In the genomic region with DNA sequence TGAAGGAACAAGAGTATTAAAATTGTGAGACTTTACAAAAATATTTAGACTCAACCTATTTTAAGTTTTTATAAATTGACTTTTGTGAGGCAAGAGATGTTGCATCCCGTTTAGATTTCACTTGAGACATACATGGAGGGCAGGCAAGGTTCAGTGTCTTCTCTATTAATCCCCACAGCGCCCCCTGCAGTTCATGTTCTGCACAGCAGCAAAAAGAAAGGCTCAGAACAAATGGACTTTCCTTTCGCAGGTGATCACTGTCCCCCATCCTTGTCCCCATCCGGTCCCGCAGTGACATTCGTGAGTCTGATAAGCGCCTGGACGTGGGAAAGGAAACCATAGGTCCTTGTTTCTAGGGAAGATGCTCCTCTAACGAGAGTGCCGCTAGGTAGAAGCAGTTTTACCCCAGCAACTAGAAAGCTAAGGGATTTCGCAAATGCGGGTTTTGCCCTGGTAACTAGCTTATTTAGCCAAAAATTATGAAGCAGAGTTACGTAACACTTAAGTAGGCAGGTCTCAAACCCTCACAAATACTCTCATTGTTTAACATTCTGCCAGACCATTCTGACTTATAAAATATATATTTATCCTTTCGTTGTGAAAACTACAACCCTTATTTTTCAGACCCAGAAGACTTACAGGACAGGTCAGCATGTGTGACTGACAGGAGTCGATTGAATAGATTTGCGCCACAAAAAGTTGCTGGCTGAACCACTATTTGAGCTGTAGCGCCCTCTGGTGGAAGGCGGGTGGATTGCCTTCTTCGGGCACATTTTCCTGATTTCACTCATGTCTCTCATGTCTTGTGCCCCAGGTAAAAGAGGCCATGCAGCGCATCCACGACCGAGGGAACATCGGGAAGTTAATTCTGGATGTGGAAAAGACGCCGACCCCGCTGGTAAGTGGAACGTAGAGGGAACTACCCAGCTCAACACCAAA, we compare ENCODE assay signal across 8 mouse cellular contexts. TPM values are rescaled to one million over a fixed set of nuclear protein-coding genes. Genes with fewer than 3 reads are reported as not detected.
DNase-seq lines count a peak whose midpoint lies in the region; ATAC-seq and TF ChIP-seq lines count a peak whose summit lies in the region.

No protein-coding gene starts in this region.

- ATAC-seq in hindbrain, embryonic 14.5 days (ENCODE audit: low FRiP score) = no peak
- peak; percentile 89 for ATAC-seq in megakaryocyte progenitor cell, adult 5-6 weeks (replicated peaks; ENCODE audit: poor library complexity)

- H3K27me3 ChIP-seq in hindbrain, embryonic 14.5 days (ENCODE audit: control insufficient read depth, insufficient read depth, low read length) = no peaks in the 10 kb centered on the region

- no peak overlapping the region for H3K4me3 ChIP-seq in hindbrain, embryonic 14.5 days (replicated peaks; ENCODE audit: low read length)
- H3K4me3 ChIP-seq in left cerebral cortex, adult 2 months = peak overlapping the region; percentile 36

- H3K9ac ChIP-seq in hindbrain, embryonic 14.5 days = no peak overlapping the region

- 0 out of 2 replicates have a peak overlapping the region, but pooled peaks have one; percentile 28 for H3K27ac ChIP-seq in hindbrain, embryonic 14.5 days
- no peak overlapping the region for H3K27ac ChIP-seq in left cerebral cortex, adult 2 months

- H3K9me3 ChIP-seq in hindbrain, embryonic 14.5 days (ENCODE audit: control insufficient read depth, low read length) = no peaks in the 10 kb centered on the region

- intact Hi-C loops in left cerebral cortex, adult 2 months (cut with DNase I) = loop anchor here (1.0 to 5.0 kb wide), 3 partner anchors 162 to 705 kb away; partner anchors contain the start of gene Vat1l

- peak; percentile 81 for TF ChIP-seq CTCF in left cerebral cortex, adult 2 months (IDR thresholded peaks at IDR 0.05)

- DNase-seq in T-cell, adult 2 months (ENCODE audit: low spot score) = peak; percentile 39
- DNase-seq in cerebellum, postnatal 10 days = peak; percentile 92 to 95
- peak; percentile 82 to 84 for DNase-seq in frontal cortex, postnatal 36 days (ENCODE audit: low spot score in 2 of 2)
- peak; percentile 88 for DNase-seq in hindbrain, embryonic 14.5 days (ENCODE audit: low spot score)
- peak; percentile 81 to 82 for DNase-seq in left cerebral cortex, adult 2 months (ENCODE audit: extremely low spot score in 1 of 2, low spot score in 2 of 2)
- DNase-seq in right cerebral cortex, postnatal 36 days (ENCODE audit: low spot score in 2 of 2) = peak; percentile 52 to 68
- DNase-seq in urinary bladder, postnatal 4 days (ENCODE audit: low spot score in 2 of 2) = peak; percentile 53 to 86

- WGBS in hindbrain, embryonic 14.5 days = 39% methylated on average over 27 of the region's 27 CpGs

- peak overlapping the region; percentile 4 for H3K4me2 ChIP-seq in hindbrain, embryonic 14.5 days (replicated peaks)

- peaks cover 6% of the 10 kb centered on the region; the same call in 1 of the 2 replicates for H3K36me3 ChIP-seq in hindbrain, embryonic 14.5 days (replicated peaks; ENCODE audit: control insufficient read depth, insufficient read depth)

- no peaks in the 10 kb centered on the region for H3K4me1 ChIP-seq in hindbrain, embryonic 14.5 days (replicated peaks; ENCODE audit: control insufficient read depth, insufficient read depth, low read length)

RNA-seq across cellular contexts. Expression of gene Clec3a, which starts 48.6 kb away (rescaled TPM):
- polyA plus RNA-seq in hindbrain, embryonic 14.5 days (2014; fragmentation: Nextera tagmentation; extraction: Ambion mirVana) = not detected in 2 replicates
- total RNA-seq in left cerebral cortex, adult 2 months (2021) = not detected
- not detected in 2 replicates for total RNA-seq in megakaryocyte progenitor cell, adult 5-6 weeks (2015)
- total RNA-seq in megakaryocyte progenitor cell, adult 5-6 weeks (2017) = not detected in 2 replicates

Comparison
In these comparisons a context has a peak if more than half of its experiments do, and no peak if none do; other contexts are left out.
1. DNase-seq: peak in every context shown above with its lines; median percentile 94 in cerebellum, postnatal 10 days; 88 in hindbrain, embryonic 14.5 days; 83 in frontal cortex, postnatal 36 days; 82 in left cerebral cortex, adult 2 months; 70 in urinary bladder, postnatal 4 days; 60 in right cerebral cortex, postnatal 36 days; 39 in T-cell, adult 2 months.